Mouse (Mus musculus) testis, adult 2 months (tissue): ENCODE results near the gene Map3k14.
"Not testable (repeated sequence)": the region's sequence is repeated elsewhere in the genome, so short reads cannot be mapped to it uniquely, and the experiment has no call there.

Experiments
- CTCF ChIP-seq: fragments of 200-500 bp; IDR thresholded peaks from 2 replicates; pipeline ENCODE4 v1.5.1; 2012; ENCODE audit warnings: low read depth, mild to moderate bottlenecking, inconsistent platforms, low read length, moderate library complexity; ENCODE audit not compliant: control insufficient read depth, insufficient read depth, insufficient replicate concordance
- POLR2A ChIP-seq: fragments of 200-500 bp; IDR thresholded peaks from 2 replicates; pipeline ENCODE4 v1.6.1; 2012; ENCODE audit warnings: low read depth, mild to moderate bottlenecking, inconsistent platforms, low read length, moderate library complexity; ENCODE audit not compliant: control insufficient read depth

GRCm38 (mm10) chr11:103290841-103291240 lies 23.6 kb upstream of the Map3k14 start:
- TF ChIP-seq CTCF, POLR2A: not testable (repeated sequence)
